Mouse (Mus musculus): ENCODE measurements around the gene Tmem130.

DNA sequence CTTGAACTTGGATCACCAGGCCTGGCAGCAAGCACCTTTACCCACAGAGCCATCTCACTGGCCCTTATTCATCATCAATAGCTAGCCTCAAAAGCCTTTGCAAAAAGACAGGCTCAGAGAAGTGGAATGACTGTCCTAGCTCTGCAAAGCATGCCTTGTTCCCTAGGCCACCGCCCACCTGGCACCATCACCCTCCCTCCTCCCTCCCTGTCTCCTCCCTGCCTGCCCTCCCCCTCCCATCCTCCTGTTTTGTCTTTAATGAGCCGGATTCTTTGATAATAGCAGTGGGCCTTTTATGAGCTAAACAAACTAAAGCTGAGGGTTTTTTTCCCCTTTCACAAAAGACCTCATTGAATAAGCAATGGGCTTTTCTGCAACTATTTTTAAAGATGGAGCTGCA is 36.7 kb downstream of the Tmem130 start:
- TF ChIP-seq EP300 (IDR thresholded peaks at IDR 0.05; ENCODE audit: low read depth) (no peak), CTCF (IDR thresholded peaks at IDR 0.05; ENCODE audit: low read depth) (no peak)

Data from liver, embryonic 14.5 days (tissue).